Mouse (Mus musculus): ENCODE measurements around the gene Stk38. TPM values are rescaled to one million over a fixed set of nuclear protein-coding genes. Genes with fewer than 3 reads are reported as not detected.
"Not testable (repeated sequence)": the region's sequence is repeated elsewhere in the genome, so short reads cannot be mapped to it uniquely, and the experiment has no call there.

The Stk38 gene
- total RNA-seq, 2 experiments from 2014 or later, result 57.0 to 61.1 TPM

- no peak for DNase-seq (ENCODE audit: low spot score in 2 of 2)
These were observed 6.4 kb upstream of the Stk38 start for GRCm38 (mm10) chr17:29014235-29014634.

- no peak for DNase-seq (ENCODE audit: low spot score in 2 of 2)
These were observed 1.4 kb upstream of the Stk38 start for GRCm38 (mm10) chr17:29009181-29009580.

GRCm38 (mm10) chr17:29008326-29008650, 493 bp upstream of the Stk38 start:
- DNase-seq (ENCODE audit: low spot score in 2 of 2), result no peak

GRCm38 (mm10) chr17:29007243-29007640, 553 bp downstream of the Stk38 start:
- peak in 1 of 2 experiments; percentile 29 for DNase-seq (ENCODE audit: low spot score in 2 of 2)

- no peak for DNase-seq (ENCODE audit: low spot score in 2 of 2)
These were observed 983 bp downstream of the Stk38 start for GRCm38 (mm10) chr17:29006812-29007211.

GRCm38 (mm10) chr17:29005002-29005401, 2.8 kb downstream of the Stk38 start:
- no peak for DNase-seq (ENCODE audit: low spot score in 2 of 2)

GRCm38 (mm10) chr17:29003740-29004139, 4.1 kb downstream of the Stk38 start:
- no peak for DNase-seq (ENCODE audit: low spot score in 2 of 2)

GRCm38 (mm10) chr17:29000465-29000864, 7.3 kb downstream of the Stk38 start:
- DNase-seq (ENCODE audit: low spot score in 2 of 2), result no peak

GRCm38 (mm10) chr17:28994615-28995014, 13.2 kb downstream of the Stk38 start:
- DNase-seq (ENCODE audit: low spot score in 2 of 2), result no peak

- not testable (repeated sequence) for DNase-seq (ENCODE audit: low spot score in 2 of 2)
These were observed 14.8 kb downstream of the Stk38 start for GRCm38 (mm10) chr17:28993004-28993403.

- DNase-seq (ENCODE audit: low spot score in 2 of 2), result peak in 1 of 2 experiments; percentile 31
These were observed 15.7 kb downstream of the Stk38 start for GRCm38 (mm10) chr17:28992105-28992504.

- no peak for DNase-seq (ENCODE audit: low spot score in 2 of 2)
These were observed 16.5 kb downstream of the Stk38 start for GRCm38 (mm10) chr17:28991286-28991685.

- no peak for DNase-seq (ENCODE audit: low spot score in 2 of 2)
These were observed 17.7 kb downstream of the Stk38 start for GRCm38 (mm10) chr17:28990060-28990459.

GRCm38 (mm10) chr17:28988996-28989395, 18.8 kb downstream of the Stk38 start:
- DNase-seq (ENCODE audit: low spot score in 2 of 2), result no peak

- no peak for DNase-seq (ENCODE audit: low spot score in 2 of 2)
These were observed 19.5 kb downstream of the Stk38 start for GRCm38 (mm10) chr17:28988291-28988690.

GRCm38 (mm10) chr17:28987713-28988112, 20.1 kb downstream of the Stk38 start:
- peak in 1 of 2 experiments; percentile 28 for DNase-seq (ENCODE audit: low spot score in 2 of 2)

GRCm38 (mm10) chr17:28986833-28987232, 21.0 kb downstream of the Stk38 start:
- DNase-seq (ENCODE audit: low spot score in 2 of 2), result no peak

GRCm38 (mm10) chr17:28984724-28985420, 22.9 kb downstream of the Stk38 start:
- DNase-seq (ENCODE audit: low spot score in 2 of 2), result no peak

- no peak for DNase-seq (ENCODE audit: low spot score in 2 of 2)
These were observed 25.2 kb downstream of the Stk38 start for GRCm38 (mm10) chr17:28982591-28982990.

GRCm38 (mm10) chr17:28981081-28981480, 26.7 kb downstream of the Stk38 start:
- DNase-seq (ENCODE audit: low spot score in 2 of 2), result no peak

- DNase-seq (ENCODE audit: low spot score in 2 of 2), result no peak
These were observed 28.7 kb downstream of the Stk38 start for GRCm38 (mm10) chr17:28979091-28979490.

- DNase-seq (ENCODE audit: low spot score in 2 of 2), result no peak
These were observed 37.7 kb downstream of the Stk38 start for GRCm38 (mm10) chr17:28970122-28970521.

- DNase-seq (ENCODE audit: low spot score in 2 of 2), result no peak
These were observed 40.7 kb downstream of the Stk38 start for GRCm38 (mm10) chr17:28967021-28967610.
